Mouse (Mus musculus): ENCODE data around the gene Mindy3. TPM values are rescaled to one million over a fixed set of nuclear protein-coding genes. Genes with fewer than 3 reads are reported as not detected.
A peak's percentile ranks its signal among the peaks of the same experiment; 100 is the strongest.

The Mindy3 gene
- polyA plus RNA-seq, 1 experiment from 2014 or later: 41.9 TPM

DNA sequence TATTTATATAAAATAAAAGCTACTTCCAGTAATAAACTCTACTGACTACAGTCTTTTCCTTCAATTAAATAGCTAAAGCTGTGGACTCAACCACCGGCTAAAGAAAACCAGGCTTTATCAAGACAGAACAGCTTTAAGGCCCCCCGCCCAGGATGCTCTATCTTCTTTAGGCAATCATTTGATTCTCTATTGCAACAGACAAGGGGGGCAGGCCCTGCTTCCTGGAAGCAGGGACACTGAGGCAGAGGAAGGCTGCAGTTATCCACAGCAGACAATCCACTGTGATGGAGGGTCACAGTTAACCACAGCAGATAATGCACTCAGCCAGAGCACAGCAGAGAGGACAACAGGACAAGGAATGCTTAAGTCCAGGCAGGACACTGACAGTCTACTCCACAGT, 46.4 kb downstream of the Mindy3 start:
- DNase-seq (ENCODE audit: low spot score): no peak

DNA sequence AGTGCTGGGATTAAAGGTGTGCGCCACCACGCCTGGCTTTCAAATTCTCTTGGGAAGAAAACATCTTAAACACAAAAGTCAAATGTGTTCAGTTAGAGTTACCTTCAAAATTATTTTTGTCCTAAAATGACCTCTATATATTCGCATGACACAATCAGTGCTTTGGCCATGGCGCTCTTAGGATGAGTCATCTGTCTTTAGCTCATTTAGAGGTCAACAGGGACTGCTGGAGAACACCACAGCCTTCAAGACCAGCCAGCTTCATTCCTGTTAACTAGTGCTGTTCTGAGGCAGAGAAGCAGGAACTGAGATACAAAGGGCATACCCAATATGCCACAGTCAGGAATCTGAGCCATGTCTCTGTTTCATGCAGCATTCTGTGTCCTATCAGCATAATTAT, 47.9 kb downstream of the Mindy3 start:
- no peak for DNase-seq (ENCODE audit: low spot score)

DNA sequence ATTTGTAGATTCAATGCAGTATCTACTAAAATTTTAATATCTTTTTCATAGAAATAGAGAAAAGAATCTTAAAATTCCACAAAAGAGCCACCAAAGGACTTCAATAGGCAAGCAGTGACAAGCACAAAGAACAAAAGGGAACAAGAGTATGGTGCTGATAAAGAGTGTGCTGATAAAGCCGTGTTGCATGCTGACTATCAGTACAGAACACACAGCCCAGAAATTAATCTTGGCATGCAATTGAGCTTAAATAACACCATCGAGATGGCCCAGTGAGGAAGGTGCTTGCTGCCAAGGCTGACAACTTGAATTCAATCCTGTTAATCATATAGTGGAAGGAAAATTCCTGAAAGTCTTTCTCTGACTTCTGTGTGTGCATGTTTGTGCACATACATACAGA, 50.8 kb downstream of the Mindy3 start:
- DNase-seq (ENCODE audit: low spot score): no peak

DNA sequence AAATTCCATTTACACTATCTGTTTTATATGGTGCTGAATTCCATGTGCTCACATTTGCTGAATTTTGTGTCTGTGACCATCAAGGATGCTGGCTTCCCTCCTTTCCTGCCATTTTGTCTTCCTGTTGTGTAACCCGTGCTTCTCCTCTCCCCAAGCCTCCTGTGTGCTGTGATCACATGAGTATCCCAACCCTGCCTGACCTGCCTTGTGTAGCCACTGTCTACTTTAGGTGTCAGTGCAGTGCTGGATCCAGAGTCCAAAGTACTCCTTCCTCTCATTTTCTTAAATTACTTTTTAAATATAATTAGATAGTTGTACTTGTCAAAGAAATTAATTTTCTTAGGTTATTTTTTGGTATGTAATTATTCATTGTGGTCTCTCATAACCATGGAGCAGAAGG, 51.3 kb downstream of the Mindy3 start:
- no peak for DNase-seq (ENCODE audit: low spot score)

DNA sequence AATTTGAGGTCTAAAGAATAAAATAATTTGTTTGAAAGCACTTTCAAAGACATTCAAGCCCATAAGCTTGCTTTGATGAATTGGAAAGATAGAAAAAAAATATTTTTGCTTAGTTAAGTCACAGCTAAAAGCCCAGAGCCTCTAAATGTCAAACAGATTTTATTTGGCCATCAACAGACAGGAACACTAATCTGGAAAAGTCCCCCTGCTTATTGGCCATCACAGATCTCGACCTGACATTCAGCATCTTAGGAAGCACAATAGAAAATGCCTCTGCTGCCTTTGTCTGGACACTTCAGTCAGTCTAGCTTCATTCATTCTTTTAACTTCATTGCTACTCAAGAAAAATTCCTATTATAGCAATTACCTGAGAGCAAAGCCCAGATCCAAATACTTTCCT, 58.0 kb downstream of the Mindy3 start:
- no peak for DNase-seq (ENCODE audit: low spot score)

DNA sequence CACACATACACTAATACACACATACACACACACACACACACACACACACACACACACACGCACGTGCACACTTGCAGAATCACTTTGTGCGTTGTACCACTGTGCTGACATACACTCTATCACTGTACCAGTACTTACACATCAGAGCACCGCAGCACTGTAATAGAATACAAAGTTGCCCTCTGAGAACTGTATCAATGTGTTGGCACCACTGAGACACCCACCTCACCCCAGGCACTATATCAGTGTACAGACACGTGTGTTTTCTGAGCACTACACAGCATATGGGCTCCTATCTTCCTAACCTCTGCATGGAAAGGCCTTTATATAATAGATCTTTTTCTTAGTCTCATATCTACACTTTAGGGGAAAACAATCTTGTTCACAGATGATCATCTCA, 64.4 kb downstream of the Mindy3 start:
- DNase-seq (ENCODE audit: low spot score): no peak

DNA sequence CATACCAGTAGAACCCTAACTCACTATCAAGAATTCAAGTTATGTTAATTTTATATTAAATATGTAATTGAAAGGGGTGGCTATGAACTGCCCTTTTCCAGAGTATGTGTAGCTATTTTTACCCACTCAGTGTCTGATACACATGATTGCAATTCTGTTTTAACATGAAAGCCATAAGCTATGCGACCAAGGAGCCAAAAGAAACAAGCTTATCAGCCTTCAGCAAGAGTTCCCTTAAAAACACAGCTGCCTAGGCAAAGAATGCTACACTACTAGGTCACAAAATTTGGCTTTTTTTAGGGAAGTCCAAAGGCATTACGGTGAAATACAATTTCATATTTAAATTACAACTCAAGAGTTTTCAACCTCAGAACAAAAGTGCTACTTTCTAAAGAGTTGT, 70.4 kb downstream of the Mindy3 start:
- DNase-seq (ENCODE audit: low spot score): no peak

DNA sequence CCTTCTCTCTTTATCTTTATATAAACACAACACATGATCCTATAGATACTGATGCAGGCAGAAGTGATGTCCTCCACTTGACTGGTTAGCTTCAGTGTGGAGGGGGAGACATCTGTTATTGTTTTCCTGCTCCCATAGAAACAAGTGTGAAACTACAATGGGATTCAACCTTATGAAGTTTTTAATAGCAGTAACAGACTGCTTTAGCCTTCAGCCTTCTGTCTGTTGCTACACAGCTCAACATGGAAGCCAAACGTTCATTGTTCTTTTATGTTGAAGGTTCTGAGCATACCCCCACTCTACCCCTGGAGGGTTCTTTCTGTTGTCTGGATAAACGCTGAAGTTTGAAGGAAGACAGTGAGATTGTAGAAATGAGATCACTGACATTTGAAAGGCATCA, 87.3 kb downstream of the Mindy3 start:
- no peak for DNase-seq (ENCODE audit: low spot score)

DNA sequence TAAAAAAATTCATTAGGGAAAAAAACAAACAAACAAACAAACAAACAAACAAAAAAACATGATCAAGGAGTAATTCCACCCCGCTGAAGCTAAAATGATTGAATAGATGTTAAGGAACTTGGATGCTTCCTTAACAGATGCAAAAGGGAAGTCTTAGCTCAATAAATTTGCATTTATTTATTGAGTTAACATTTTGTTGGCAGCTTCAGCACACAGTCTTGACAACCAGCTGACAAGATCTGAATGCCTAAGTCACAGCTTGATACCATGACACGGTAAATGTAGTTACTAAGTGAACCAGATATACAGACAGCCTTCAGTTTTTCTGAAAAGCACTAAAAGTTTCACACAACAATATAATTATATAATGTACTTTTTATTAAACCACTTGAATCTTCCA, 89.7 kb downstream of the Mindy3 start:
- no peak for DNase-seq (ENCODE audit: low spot score)

DNA sequence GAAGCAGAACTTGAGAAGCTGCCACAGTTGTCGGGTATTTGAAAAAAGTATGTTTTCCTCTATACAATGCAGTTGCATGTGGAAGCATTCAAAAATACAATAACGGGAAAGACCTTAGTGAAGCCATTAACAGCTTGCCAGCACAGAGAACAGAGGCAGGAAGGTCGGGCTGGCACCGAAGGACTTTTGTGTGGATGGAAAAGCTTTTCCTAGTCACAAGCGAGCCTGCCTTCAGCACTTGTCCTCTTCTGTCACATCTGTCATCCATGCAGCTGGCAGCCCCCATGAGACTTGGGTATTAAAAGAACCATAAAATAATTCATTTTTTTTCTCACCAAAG, 90.2 kb downstream of the Mindy3 start:
- no peak for DNase-seq (ENCODE audit: low spot score)

DNA sequence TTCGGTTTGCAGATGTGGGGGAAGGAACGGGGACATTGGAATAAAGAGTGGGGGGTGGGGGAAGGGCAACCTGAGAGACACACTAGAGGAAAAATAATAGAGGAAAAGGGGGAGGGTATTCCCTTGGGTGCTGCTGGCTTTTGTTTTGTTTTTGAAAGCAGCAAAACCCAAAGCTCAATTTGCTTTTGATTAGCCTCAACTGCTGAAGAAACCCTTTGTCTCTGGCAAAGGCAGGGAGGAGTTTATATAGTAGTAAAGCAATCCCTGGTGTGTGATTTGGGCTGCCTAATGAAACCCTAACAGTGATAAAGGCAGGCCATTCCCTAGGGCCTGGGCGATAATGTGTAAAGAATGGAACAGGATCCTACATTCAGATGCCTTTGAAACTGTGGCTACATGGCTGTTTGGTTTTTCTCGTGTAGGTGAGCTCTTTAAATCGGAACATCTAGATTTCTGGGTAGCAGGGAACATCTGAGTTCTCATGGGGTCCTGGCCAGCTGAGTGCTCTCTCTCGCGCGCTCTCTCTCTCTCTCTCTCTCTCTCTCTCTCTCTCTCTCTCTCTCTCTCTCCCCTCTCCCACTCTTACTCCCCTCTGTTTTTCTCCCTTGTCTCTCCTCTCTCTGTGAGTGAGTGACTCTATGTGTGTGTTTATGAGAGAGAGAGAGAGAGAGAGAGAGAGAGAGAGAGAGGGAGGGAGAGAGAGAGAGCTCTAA, 90.8 kb downstream of the Mindy3 start:
- no peak for DNase-seq (ENCODE audit: low spot score)

DNA sequence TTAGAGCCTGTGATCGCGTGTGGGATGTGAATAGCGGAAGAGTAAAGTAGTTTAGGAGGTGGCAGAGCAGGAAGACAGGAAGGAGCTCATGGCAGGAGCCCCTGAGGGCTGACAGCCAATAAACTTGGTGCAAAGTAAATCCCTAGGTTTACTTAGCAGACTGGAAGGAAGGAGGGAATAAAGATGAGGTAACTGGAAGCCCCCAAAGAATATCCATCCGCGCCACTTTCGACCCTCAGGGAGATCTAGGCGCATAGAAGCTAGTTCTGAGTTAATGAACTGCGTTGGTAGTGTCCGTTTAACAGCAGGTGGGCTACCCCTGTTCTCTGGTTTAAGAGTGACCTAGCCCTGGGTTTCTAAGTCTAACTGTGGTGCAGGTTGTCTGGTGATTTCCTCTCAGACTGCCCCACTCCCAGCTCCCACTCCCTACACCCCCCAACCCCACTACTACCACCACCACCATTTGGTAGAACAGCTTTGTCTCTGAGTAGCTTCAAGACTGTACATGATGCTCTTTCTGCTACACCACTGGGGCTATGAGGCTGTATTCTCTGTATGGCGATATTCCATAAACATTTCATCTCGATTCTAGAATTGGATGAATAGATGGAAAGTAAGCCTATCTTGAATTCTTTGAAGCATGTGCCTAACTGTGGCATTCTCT, 91.4 kb downstream of the Mindy3 start:
- DNase-seq (ENCODE audit: low spot score): no peak

DNA sequence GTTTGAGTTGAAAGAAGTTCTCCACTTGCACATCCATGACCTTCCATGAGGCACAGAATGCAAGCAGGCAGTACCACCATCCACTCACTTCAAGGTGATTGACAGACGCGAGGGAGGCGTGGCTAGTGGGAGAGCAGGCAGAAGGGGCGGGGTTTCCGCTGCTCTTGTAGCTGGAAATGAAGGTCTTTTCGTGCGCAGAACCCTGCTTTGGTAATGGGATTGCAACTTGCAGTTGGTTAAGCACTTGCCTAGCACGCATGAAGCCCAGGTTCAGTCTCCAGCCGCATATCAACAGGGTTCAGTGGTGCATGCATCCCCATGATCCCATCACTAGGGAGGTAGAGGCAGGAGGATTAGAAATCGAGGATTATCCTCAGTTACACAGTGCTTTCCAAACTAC, 92.1 kb downstream of the Mindy3 start:
- peak; percentile 71 for DNase-seq (ENCODE audit: low spot score)

DNA sequence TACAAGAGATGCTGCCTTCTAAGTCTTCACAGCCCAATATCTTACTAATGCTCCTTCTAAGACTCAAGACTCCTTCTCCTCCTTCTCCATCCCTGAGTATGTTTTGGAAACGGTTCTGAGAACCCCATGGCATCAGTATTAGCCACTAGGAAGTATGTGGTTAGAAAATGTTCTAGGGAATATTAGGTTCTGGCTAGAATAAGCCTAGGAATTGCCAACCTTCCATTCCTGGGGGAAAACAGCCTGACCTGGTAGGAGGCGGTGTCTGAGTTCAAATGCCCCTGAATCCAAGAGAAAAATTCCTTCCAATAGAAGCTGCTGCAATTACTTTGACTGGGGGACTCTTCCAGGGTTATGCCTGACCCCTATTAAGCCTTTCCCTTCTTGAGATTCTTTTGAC, 93.4 kb downstream of the Mindy3 start:
- no peak for DNase-seq (ENCODE audit: low spot score)

DNA sequence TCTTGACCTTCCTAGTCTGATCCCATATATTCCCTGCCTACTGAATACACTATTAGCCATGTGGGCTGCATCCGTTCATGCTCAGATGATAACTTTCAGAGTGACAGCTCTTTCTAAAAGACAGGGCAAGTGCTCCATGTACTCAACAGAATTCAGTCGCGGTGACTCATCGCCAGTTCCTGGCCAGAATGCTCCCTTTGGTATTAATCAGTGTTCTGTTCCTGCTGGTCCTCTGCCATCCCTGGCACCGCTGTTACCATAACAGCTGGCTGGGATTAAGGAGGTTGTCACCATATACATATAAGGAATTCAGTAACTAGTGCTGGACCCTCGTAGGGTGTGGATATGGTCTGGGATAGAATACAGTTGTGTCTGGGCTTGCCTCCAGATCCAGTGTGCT, 93.9 kb downstream of the Mindy3 start:
- DNase-seq (ENCODE audit: low spot score): no peak

DNA sequence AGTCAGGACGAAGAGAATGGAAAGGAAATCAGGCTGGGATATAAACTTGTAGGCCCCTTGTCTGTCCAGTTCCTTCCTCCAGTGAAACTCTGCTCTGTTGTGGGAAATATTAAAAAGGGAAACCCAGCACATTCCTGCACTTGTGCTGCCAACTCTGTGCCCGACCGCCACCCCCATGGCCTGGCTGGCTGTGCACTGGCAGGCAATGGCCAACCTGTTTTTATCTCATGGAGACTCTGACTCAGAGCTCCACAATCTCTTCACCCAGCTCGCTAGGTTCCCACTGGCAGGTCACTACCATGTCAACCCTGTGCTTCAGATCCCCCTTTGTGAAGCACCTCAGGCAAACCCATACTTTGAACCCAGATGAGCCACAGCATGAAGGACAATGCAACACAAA, 98.4 kb downstream of the Mindy3 start:
- no peak for DNase-seq (ENCODE audit: low spot score)

DNA sequence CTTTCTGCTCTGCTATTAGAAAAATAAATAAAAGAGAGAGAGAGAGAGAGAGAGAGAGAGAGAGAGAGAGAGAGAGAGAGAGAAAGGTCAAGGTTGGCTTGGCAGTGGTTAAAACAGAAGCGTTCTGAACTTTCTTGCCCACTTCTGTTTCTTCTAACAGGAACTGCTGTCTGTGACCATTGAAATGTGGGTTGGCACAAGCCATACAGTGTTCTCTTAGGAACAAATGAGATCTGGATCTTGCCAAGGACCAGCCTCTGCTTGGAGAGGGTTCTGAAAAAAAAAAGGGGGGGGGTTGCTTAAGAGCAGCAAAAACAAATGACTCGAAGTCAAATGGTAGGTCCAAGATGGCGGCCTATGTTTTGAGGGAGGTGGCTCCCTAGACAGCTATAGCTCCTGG, 100.6 kb downstream of the Mindy3 start:
- no peak for DNase-seq (ENCODE audit: low spot score)

DNA sequence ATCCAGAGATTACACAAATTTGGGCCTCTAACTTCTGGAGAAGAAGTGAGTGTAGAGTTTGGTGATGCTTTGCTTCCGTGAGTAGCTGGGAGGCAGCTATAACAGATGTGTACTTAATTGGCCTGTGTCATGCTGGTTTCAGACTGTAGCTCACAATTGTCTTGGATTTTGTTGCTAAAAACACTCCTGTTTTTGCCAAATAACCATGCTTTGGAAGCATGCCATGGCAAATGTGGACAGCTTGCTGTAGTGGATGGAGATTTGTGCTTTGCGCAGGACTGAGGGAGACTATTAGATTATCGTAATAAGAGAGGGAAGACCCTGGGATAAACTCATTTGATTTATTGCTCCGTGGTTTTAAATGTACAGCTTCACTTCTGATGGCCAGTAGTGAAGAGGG, 101.2 kb downstream of the Mindy3 start:
- no peak for DNase-seq (ENCODE audit: low spot score)

DNA sequence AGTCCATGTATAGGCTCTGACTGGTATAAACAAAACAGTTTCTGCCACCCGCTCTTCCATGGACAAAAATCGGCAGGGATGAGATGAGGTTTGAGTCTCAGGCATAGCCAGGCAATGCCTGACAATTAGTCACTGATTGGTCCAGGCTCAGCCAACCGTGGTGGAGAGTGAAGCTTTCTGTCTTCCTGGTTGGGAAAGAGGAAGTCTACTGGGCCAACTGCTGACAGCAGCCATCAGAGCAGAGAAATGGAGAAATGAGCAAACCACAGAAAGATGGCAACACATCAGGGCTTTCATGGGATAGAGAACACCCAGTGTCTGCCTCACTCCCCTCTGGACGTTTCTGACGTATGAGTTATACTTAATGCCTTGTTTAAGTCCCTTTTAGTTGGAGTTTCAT, 101.9 kb downstream of the Mindy3 start:
- no peak for DNase-seq (ENCODE audit: low spot score)

DNA sequence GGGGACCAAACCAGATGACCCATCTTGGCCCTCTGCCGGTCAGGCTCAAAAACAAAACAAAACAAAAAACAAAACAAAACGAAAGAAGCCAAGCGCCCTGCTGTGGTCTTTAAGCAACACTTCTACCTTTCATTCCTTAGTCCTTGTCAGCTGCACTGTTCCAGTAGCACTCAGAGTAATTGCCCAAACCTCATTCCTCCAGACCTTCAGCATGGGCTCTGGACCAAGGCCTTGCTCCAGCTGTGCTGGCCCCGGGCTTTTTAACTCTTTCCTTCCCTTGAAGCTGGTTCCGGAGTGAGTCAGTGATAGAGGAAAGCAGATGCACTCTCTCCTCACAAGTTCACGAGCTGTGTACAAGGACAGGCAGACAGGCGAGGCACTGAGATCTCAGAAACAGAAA, 102.9 kb downstream of the Mindy3 start:
- DNase-seq (ENCODE audit: low spot score): no peak

DNA sequence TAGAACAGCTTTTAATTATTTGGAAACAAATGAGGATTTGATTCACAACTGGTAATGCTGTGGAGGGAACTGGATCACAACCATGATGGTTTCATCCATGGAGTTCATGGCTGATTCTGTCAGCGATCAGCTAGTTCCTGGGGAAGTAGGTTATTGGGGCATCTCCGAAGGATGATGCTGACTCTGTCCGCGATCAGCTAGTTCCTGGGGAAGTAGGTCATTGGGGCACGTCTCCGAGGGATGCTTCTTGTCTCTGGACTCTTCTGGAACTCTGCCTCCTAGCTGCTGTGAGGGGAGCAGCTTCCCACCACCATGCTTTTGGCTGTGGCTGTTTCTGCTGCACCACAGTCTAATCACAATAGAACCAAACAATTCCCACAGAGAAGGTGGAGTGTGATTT, 105.2 kb downstream of the Mindy3 start:
- DNase-seq (ENCODE audit: low spot score): no peak

DNA sequence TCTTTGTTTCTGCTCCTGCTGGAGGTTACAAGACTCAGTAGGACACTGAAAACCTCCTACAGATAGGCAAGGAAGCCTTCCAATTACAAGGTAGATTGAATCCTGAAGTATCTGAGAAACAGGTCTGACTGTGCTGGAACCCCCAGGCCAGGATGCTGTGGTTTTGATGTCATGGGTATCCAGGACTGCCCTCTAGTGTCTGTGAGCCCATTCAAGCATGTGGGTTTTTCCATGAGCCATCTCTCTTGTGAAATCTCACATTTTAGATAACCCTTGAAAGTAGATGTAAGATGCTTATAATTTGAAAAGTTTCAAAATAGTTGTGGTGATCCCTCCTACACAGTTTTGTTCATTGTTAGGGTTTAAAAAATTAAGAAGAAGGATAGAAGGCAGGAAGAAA, 110.8 kb downstream of the Mindy3 start:
- DNase-seq (ENCODE audit: low spot score): no peak

DNA sequence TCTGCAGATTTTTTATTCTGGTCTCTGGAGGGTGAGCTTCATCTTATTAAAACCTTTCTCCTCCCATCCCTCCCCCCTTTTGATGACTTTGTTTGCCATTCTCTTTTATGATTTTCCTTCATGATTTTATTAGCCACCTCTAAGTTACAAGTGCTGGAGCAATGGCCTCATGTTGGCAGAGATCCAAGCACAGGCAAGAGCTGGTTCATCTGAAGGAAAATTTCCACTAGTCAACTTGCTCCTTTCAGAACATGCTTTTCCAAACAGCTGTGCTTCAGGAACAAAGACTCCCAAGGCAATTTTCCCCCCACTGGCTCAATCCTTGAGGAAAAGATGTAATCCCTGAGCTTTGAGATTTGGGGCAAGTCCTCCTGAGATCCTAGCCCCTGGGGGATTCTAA, 112.0 kb downstream of the Mindy3 start:
- no peak for DNase-seq (ENCODE audit: low spot score)
